Mouse (Mus musculus): ENCODE results near the gene Abcg3. TPM values are rescaled to one million over a fixed set of nuclear protein-coding genes. Genes with fewer than 3 reads are reported as not detected.
"Not testable (repeated sequence)": the region's sequence is repeated elsewhere in the genome, so short reads cannot be mapped to it uniquely, and the experiment has no call there.

Gene Abcg3
- polyA plus RNA-seq, 1 experiment from 2014 or later: 1.8 TPM

DNA sequence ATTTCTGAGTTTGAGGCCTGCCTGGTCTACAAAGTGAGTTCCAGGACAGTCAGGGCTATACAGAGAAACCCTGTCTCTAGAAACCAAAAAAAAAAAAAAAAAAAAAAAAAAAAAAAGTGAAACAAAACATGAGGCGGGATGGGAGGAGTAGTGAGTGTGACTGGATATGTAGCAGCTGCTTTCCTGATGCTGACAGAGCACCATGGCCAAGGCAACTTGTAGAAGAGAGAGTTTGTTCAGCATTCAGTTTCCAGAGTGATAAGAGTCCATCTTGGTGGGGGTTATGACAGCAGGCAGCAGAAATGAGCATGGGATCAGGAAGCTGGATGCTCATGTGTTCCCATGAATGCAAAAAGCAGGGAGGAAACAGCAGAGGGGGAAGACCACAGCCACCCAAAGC is 35.6 kb downstream of the Abcg3 start:
- Histone ChIP-seq H3K9ac (replicated peaks; ENCODE audit: low read length) (no peak overlapping the region), H3K36me3 (ENCODE audit: insufficient read depth, low read length) (no peaks in the 10 kb centered on the region), H3K4me2 (replicated peaks; ENCODE audit: low read depth, low read length) (no peak overlapping the region), H3K27me3 (ENCODE audit: insufficient read depth, low read length) (no peaks in the 10 kb centered on the region), H3K9me3 (ENCODE audit: low read length) (no peaks in the 10 kb centered on the region), H3K27ac (ENCODE audit: low read length) (no peak overlapping the region), H3K4me3 (ENCODE audit: low read length) (no peak overlapping the region), H3K4me1 (ENCODE audit: insufficient read depth, low read length) (no peaks in the 10 kb centered on the region)
- no peak for ATAC-seq (ENCODE audit: low FRiP score, low TSS enrichment)
- WGBS: 64% methylated on average over 1 of the region's 1 CpGs

DNA sequence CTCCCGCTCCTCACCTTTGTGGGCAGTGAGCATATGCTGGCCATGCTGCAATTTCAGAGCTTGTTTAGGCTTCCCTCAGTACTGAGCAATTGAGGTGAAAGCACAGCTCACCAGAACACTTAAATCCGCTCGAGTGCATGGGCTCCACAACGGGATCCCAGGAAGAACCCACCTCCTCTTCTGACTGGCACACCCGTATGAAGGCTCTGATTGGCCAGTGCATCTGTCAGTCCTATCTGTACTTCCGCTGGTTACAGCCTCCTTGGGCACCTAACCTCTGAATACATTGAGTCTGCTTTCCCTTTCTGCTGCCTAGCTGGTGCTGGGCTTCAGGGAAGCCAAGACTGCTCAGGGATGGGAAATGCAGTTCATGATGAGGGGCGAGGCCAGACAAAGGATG is 48.4 kb downstream of the Abcg3 start:
- Histone ChIP-seq H3K36me3 (ENCODE audit: insufficient read depth, low read length) (no peaks in the 10 kb centered on the region), H3K4me2 (replicated peaks; ENCODE audit: low read depth, low read length) (no peak overlapping the region), H3K9me3 (ENCODE audit: low read length) (no peaks in the 10 kb centered on the region), H3K4me3 (ENCODE audit: low read length) (no peak overlapping the region), H3K4me1 (ENCODE audit: insufficient read depth, low read length) (no peaks in the 10 kb centered on the region), H3K27me3 (ENCODE audit: insufficient read depth, low read length) (no peaks in the 10 kb centered on the region), H3K27ac (ENCODE audit: low read length) (no peak overlapping the region), H3K9ac (replicated peaks; ENCODE audit: low read length) (no peak overlapping the region)
- no peak for ATAC-seq (ENCODE audit: low FRiP score, low TSS enrichment)
- 86% methylated on average over 7 of the region's 7 CpGs for WGBS

DNA sequence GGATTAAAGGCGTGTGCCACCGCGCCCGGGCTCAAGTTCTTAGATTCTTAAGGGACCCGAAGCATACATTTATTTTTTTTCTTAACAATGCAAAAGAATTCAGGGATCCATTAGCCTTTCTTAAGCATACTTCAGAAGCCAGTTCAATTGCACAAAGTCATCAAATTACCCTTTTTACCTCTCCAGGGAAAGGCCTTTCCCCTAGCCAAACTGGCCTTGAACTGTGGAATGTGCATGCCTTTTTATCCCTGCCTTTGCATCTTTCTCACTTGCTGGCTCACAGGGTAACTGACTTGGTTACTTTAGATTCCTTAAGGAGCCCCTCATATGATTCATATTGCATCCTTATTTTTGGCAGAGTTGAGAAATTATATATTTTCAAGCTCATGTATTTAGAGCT is 76.0 kb downstream of the Abcg3 start:
- not testable (repeated sequence) for H3K9me3 ChIP-seq (ENCODE audit: low read length); H3K27ac ChIP-seq (ENCODE audit: low read length); ATAC-seq (ENCODE audit: low FRiP score, low TSS enrichment); H3K4me2 ChIP-seq (replicated peaks; ENCODE audit: low read depth, low read length); H3K9ac ChIP-seq (replicated peaks; ENCODE audit: low read length); H3K27me3 ChIP-seq (ENCODE audit: insufficient read depth, low read length); H3K36me3 ChIP-seq (ENCODE audit: insufficient read depth, low read length); H3K4me3 ChIP-seq (ENCODE audit: low read length); H3K4me1 ChIP-seq (ENCODE audit: insufficient read depth, low read length)
- WGBS: 90% methylated on average over 5 of the region's 5 CpGs

Other genes starting within 250 kb of the Abcg3 start
- 3.9 and 4.1 TPM in 2 replicates for gene Zfp951, start 122.6 kb downstream of the Abcg3 start, polyA plus RNA-seq (2015; fragmentation: Nextera tagmentation; extraction: Ambion mirVana)
- 2.3 and 2.9 TPM in 2 replicates for gene Gbp9, start 156.8 kb upstream of the Abcg3 start, polyA plus RNA-seq (2015; fragmentation: Nextera tagmentation; extraction: Ambion mirVana)
- gene Gbp8, start 156.8 kb upstream of the Abcg3 start, polyA plus RNA-seq (2015; fragmentation: Nextera tagmentation; extraction: Ambion mirVana): 0.54 and 0.59 TPM in 2 replicates
- gene Gbp4, start 156.9 kb upstream of the Abcg3 start, polyA plus RNA-seq (2015; fragmentation: Nextera tagmentation; extraction: Ambion mirVana): 0.37 and 0.86 TPM in 2 replicates